Mouse (Mus musculus) G1E-ER4 (cell line): ENCODE results near the gene C1qc. TPM values are rescaled to one million over a fixed set of nuclear protein-coding genes. Genes with fewer than 3 reads are reported as not detected.

Source experiments
- GATA1 ChIP-seq: IDR thresholded peaks from one replicate; pipeline ENCODE4 v1.8.0; 2012; ENCODE audit warnings: low read length, inconsistent platforms
- polyA plus RNA-seq: library from polyadenylated mRNA; stranded (reverse); fragments of >175 nt; gene quantifications from 2 replicates; pipeline ENCODE4 v1.2.3, GENCODE M21; 2012

The C1qc gene
- polyA plus RNA-seq, 1 experiment: not detected

- no peak for TF ChIP-seq GATA1
Observed at GRCm38 (mm10) chr4:136904767-136905539, 12.1 kb upstream of the C1qc start.

DNA sequence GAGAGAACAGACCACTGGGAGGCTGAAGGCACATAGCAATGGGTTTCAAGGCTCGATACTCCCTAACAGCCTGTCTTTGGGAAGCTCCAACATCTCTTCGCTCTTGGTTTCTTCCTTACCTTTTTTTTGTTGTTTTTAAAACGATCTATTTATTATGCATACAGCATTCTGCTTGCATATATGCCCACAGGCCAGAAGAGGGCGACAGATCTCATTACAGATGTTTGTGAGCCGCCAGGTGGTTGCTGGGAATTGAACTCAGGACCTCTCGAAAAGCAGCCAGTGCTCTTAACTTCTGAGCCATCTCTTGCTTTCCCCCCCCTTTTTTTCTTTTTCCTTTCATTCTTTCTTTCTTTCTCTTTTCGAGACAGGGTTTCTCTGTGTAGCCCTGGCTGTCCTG lies 6.3 kb upstream of the C1qc start:
- no peak for TF ChIP-seq GATA1

- TF ChIP-seq GATA1: no peak
Observed at GRCm38 (mm10) chr4:136898637-136899036, 5.8 kb upstream of the C1qc start, which contains the start of gene C1qa. C1qa (minus strand) TSS chr4:136898803.

DNA sequence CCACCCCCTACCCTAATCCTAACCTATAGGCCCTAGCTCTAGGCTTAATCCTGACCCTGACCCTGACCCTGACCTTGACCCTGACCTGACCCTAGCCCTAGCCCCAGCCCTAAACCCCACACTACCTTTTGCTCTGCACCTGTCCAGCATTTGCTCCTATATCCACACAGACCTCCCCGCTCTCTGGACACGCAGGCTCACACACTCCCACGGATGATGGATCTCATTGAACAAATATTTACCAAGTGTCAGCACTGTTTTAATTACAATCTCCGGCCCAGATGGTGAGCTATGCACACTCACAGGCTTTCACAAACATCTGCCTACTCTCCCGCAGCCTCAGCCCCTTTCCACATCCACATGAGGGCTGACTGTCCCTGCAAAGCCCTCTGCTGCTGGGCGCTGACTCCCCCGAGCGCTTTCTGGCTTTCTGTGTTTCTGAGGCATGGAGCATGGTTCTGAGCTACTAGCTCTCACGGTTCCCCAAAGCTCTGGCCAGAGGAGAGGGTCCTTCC lies 5.3 kb upstream of the C1qc start:
- no peak for TF ChIP-seq GATA1

- TF ChIP-seq GATA1: no peak
Observed at GRCm38 (mm10) chr4:136896461-136896860, 3.6 kb upstream of the C1qc start.

GRCm38 (mm10) chr4:136895861-136896260 lies 3.0 kb upstream of the C1qc start:
- TF ChIP-seq GATA1: no peak

- no peak for TF ChIP-seq GATA1
Observed at GRCm38 (mm10) chr4:136894821-136895220, 2.0 kb upstream of the C1qc start.

GRCm38 (mm10) chr4:136893691-136894543 lies 1.1 kb upstream of the C1qc start:
- TF ChIP-seq GATA1: no peak

- TF ChIP-seq GATA1: no peak
Observed at GRCm38 (mm10) chr4:136892371-136892770, 494 bp downstream of the C1qc start.

DNA sequence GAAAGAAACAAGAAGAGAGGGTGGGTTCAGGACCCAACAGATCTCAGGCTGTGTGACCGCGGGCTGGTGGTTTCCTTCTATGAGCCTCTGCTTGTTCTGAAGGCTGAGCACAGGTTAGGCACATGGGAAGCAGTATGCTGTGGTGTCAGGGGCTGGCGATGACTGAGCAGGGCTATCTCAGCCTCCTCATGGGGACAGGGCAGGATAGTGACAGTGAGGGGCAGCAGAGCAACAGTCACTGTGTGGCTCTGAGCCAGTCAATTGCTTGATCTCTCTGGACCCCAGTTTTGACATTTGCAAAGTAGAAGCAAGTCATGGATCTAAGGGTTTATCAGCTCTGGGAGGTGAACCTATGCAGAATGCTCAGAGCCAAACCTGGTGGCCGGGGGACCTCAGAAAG lies 1.8 kb downstream of the C1qc start:
- no peak for TF ChIP-seq GATA1

DNA sequence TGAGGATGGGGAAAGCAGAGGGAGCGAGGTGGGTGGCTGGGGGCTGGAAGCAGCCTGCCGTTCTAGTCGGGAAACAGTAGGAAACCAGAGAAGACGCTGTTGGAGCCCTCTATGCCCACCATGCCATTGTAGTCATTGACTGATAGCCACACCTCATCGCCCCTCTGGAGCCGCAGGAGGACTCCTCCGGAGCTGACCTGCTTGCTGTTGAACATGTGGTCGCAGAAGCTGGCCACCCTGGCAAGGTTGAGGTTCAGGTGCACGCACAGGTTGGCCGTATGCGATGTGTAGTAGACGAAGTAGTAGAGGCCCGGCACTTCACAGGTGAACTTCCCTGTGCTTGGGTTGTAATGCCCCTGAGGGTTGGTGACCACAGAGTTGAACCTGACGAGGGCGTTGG lies 2.9 kb downstream of the C1qc start:
- no peak for TF ChIP-seq GATA1

- no peak for TF ChIP-seq GATA1
Observed at GRCm38 (mm10) chr4:136887714-136888113, 5.2 kb downstream of the C1qc start.

DNA sequence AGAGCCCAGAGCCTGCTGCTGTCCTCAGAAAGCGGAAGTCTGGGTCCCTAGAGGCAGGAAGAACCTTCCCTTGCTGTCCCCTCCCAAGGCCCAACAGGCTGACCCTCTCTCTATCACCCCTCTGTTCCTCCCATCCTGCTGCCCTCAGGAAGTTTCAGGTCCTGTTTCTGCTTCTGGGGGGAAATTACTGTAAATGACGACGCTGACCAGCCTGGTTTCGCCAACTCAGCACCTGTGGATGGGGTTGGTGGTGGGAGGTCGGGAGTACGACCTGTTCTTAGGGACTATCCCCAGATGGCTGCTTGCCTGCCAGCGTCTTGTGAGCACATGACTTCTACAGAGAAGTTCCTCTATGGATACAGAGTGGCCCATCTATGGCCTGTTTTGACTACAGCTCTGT lies 6.8 kb downstream of the C1qc start, which contains the start of gene C1qb:
Gene C1qb (minus strand): TSS at position 87 of the 400 bp plus-strand sequence.
- no peak for TF ChIP-seq GATA1

- no peak for TF ChIP-seq GATA1
Observed at GRCm38 (mm10) chr4:136878601-136879000, 14.3 kb downstream of the C1qc start.

DNA sequence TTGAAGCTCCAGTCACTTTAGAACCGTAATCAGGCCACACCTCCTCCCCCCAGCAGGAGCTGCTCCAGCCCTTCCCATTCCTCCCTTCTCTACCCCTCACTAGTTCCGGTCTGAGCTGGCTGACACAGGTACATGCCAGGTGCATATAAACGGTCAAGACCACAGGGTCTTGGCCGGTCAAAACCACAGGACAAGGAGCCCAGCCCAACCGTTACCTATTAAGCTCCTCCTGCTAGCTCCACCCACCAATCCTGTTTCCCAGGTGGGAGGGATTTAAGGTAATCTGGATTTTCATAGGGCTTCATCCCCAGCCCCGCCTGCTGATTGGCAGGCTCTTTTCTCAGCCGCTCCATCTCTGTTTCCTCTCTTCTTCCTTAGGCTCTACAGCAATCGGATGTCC lies 14.7 kb downstream of the C1qc start:
- no peak for TF ChIP-seq GATA1

- TF ChIP-seq GATA1: no peak
Observed at GRCm38 (mm10) chr4:136876971-136877370, 15.9 kb downstream of the C1qc start.

- no peak for TF ChIP-seq GATA1
Observed at GRCm38 (mm10) chr4:136875012-136875411, 17.9 kb downstream of the C1qc start.
